Mouse (Mus musculus) NIH3T3 (cell line): ENCODE results near the gene Setd2.

Experiments
- DNase-seq: peaks from one replicate; pipeline ENCODE4 v3.0.0-alpha.2; 2012; ENCODE audit warnings: low read depth

Gene Setd2

GRCm38 (mm10) chr9:110532538-110533291 lies at the start of gene Setd2:
Gene Setd2, plus strand, starts transcription at chr9:110532597.
- peak; percentile 76 for DNase-seq

- no peak for DNase-seq
Observed at GRCm38 (mm10) chr9:110488841-110489240, 43.6 kb upstream of the Setd2 start.

DNA sequence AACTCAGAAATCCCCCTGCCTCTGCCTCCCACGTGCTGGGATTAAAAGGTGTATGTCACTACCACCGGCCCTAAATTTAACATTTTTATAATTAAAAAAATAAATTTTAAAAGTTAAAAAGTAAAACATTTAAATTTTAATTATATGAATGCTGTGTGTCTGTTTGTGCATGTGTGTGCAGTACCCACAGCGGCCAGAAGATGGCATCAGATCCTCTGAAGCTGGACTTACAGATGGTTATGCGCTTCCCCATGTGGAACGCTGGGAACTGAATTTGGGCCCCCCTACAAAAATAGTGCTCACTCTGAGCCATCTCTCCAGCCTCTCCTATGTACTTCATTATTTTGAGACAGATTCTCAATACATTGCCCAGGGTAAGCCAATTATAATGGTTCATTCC lies 41.5 kb upstream of the Setd2 start:
- DNase-seq, result peak; percentile 31

DNA sequence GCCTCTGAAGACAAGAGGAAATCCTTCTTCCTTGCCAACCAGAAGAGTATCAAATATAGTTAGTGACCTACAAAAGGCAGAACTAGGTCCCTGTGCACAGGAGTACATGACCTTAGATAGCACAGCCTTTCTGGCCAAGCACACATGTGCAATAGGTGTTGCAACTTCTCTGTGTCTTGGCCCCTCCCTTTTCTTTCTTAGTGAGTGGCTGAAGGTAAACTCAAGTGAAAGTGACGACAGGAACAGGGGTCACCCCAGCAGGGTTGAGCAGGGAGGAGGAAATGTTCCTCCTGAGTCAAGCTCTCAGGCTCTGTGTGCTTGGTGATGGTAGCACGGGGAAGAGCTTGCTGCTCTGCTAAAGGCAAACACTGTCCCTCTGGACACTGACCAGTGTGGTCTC lies 6.7 kb upstream of the Setd2 start:
- DNase-seq, result no peak

- no peak for DNase-seq
Observed at GRCm38 (mm10) chr9:110529002-110529737, 3.2 kb upstream of the Setd2 start.

DNA sequence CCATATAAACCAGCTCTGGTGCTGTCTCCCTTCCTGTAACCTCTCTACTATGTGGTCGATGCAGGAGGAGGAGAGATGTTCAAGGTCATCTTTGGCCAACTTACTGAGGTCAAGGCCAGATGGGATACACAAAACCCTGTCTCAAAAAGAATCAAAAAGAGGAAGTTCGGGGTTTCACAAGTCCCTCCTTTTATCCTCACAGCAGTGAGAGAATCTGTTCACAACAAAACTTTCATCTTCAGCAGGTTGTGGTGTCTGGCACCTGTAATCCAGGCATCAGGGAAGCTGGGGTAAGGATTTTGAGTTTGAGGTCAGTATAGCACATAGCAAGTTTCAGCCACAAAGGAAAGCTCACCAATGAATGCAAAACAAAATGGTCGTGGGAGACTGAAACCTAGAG lies 1.7 kb upstream of the Setd2 start:
- no peak for DNase-seq

GRCm38 (mm10) chr9:110531151-110531791 lies 1.1 kb upstream of the Setd2 start:
- peak; percentile 61 for DNase-seq

GRCm38 (mm10) chr9:110531914-110532489 lies 395 bp upstream of the Setd2 start:
- peak; percentile 97 for DNase-seq

- peak; percentile 12 for DNase-seq
Observed at GRCm38 (mm10) chr9:110533645-110534044, 1.2 kb downstream of the Setd2 start.

- no peak for DNase-seq
Observed at GRCm38 (mm10) chr9:110535114-110535513, 2.7 kb downstream of the Setd2 start.

DNA sequence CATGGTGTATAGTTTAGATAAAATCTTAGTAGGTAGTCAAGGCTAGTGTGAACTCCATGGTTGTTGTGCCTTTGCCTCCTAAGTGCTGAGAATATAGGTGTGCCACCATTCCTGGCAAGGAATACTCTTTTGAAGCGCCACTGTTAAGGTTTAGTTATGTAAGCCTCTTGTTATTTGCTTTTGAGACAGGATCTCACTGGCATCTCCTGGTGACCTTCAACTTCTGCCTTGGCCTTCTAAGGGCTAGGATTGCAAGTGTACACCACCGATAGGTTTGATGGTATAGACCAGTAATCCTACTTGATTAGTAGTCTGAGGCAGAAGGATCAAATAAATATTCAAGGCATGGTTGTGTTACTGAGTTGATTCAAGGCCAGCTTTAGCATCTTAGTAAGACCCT lies 4.2 kb downstream of the Setd2 start:
- no peak for DNase-seq

DNA sequence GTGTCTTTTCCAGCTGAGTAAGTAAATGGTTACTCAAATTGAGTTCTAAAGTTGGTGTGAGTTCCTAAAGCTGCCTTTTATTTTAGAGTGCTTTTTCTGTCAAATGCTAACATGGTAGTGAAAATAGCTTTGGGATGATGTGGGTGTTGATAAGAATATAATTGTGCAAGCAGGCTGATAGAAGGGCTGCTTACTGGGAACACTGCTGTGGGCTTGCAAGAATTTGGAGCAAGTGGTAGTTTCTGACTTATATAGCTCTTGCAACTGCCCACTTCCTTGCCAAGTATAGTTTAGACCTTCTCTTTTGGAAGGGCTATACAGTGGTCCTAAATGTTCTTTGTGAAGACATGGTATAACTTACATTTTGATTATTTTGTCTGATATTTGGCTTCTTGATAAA lies 6.1 kb downstream of the Setd2 start:
- no peak for DNase-seq

DNA sequence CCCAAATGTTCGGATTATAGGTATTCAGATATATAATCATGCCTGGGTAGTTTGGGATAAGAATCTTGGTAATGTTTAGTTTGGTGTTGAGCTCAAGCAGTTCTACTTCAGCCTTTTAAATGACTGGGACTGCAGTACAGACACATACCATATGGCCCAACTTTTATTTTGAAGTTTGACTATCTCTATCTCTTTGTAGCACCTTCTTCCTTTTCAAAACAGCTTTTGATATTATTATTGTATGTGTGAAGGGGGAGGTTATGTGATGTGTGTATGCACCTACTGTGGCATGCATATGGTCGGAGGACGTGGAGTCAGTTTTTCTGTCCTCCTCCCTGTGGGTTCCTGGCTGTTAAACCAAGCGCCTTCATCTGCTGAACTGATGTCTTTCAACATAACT lies 9.6 kb downstream of the Setd2 start:
- no peak for DNase-seq

DNA sequence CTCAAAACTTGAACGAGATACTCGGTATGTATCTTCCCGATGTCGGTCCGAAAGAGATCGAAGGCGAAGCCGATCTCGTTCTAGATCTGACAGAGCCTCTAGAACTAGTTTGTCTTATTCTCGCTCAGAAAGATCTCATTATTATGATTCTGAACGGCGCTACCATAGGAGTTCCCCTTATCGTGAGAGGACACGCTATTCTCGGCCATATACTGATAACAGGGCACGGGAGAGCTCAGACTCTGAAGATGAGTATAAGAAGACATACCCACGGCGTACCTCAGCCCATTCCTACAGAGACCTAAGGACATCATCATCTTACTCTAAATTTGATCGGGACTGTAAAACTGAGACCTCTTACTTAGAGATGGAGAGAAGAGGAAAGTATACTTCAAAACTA lies 15.9 kb downstream of the Setd2 start:
- DNase-seq, result no peak

DNA sequence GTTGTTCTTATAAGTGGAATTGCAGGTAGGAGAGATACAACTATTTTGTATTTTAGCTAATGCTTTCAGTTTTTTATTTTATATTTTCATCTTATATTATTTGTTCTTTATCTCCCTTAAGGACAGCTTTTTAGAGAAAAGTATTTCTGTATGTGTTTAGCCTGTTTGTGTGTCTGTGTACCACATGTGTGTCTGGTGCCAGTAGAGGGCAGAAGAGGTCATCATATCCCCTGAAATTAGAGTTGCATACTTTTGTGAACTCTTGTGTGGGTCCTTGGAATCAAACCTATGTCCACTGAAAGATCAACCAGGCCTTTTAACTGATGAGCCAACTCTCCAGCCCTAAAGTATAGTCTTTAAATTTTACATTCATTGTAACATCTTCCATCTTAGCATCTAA lies 35.9 kb downstream of the Setd2 start:
- DNase-seq, result peak; percentile 20

DNA sequence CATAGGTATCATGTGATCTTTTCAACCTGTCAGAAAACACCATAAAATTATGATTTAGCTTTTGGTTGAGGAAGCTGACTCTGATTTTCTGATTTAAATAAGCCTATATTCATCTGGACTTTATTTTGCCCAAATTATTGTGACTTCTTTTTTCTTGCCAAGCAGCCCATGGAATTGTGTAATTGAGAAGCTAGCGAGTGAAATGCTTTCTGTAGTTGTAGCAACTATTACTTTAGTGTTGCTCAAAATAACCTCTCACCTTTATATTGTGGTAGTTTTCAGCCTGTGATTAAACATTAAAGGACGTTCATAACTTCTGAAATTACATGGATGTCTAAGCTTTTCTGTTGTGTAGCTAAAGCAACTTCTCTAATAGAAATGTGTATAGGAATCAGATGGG lies 49.8 kb downstream of the Setd2 start:
- DNase-seq, result no peak

DNA sequence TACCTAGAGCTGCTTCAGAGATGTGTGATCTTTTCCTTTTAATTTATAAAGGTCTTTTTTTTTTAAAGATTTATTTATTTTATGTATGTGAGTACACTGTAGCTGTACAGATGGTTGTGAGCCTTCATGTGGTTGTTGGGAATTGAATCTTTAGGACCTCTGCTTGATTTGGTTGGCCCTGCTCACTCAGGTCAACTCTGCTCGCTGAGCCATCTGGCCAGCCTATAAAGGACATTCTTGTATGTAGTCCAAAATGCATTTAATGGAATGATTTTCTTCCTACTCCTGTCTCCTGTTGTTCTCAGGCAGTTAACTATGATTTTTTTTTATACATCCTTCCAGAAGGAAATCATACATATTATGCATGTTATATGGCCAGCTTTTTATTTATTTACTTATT lies 51.1 kb downstream of the Setd2 start:
- DNase-seq, result no peak

DNA sequence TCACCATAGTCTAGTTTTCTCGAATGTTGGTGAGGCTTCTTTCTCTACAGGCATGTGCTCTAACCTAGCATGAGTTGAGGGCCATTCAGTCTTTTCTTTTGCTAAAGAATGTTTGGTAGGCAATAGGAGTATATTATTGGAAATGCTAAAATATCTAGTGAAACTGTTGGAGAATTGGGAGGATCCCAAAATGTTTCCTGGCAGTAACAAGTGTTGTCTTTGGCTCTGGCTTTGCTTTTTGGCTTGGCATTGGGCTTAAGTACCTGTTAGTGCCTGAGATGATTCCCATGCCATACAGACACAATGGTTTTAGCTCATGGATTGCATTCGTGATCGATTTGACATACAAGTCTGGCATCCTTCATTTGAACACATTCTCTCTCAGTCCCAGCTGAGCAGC lies 79.1 kb downstream of the Setd2 start:
- peak; percentile 46 for DNase-seq

DNA sequence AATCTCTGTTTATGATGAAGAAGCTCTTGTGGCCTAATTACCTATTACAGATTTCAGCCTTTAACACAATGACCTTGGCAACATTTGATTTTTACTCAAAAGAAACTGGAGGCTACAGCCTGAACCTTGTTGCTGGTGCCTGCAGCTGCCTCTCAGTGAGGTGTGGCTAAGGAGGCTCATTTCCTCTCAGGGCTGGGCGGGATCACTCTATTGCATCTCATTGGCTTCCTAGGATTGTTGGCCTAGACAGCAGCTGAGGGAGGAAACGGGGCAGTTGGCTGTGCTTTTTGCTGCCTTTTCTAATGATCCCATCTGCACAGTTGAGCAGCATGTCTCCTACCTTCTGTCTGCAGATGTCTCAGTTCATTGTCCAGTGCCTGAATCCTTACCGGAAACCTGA lies 84.7 kb downstream of the Setd2 start:
- DNase-seq, result no peak

- no peak for DNase-seq
Observed at GRCm38 (mm10) chr9:110620180-110620579, 87.8 kb downstream of the Setd2 start.

GRCm38 (mm10) chr9:110620685-110621084 lies 88.3 kb downstream of the Setd2 start:
- no peak for DNase-seq

- no peak for DNase-seq
Observed at GRCm38 (mm10) chr9:110622621-110623219, 90.3 kb downstream of the Setd2 start.
